Mouse (Mus musculus): ENCODE measurements around the gene Nlrp4b. TPM values are rescaled to one million over a fixed set of nuclear protein-coding genes. Genes with fewer than 3 reads are reported as not detected.
"Not testable (repeated sequence)": the region's sequence is repeated elsewhere in the genome, so short reads cannot be mapped to it uniquely, and the experiment has no call there.

Gene Nlrp4b
- not detected in 2 replicates for total RNA-seq (2015; ENCODE audit: low replicate concordance)
- not detected in 2 replicates for total RNA-seq (2017; ENCODE audit: low replicate concordance)

- ATAC-seq (replicated peaks; ENCODE audit: low FRiP score, poor library complexity, severe bottlenecking): no peak
These were observed at the start of gene Nlrp4b for GRCm38 (mm10) chr7:10687489-10687888. Gene Nlrp4b, plus strand, starts transcription at chr7:10687789.

GRCm38 (mm10) chr7:10754264-10754663 is 66.7 kb downstream of the Nlrp4b start, which contains the start of gene Vmn1r71:
Gene Vmn1r71, minus strand, starts transcription at chr7:10754364.
- no peak for ATAC-seq (replicated peaks; ENCODE audit: low FRiP score, poor library complexity, severe bottlenecking)

GRCm38 (mm10) chr7:10757551-10757950 is 70.0 kb downstream of the Nlrp4b start:
- not testable (repeated sequence) for ATAC-seq (replicated peaks; ENCODE audit: low FRiP score, poor library complexity, severe bottlenecking)

Other genes starting within 250 kb of the Nlrp4b start
- gene Vmn1r67, start 244.5 kb upstream of the Nlrp4b start, total RNA-seq (2015; ENCODE audit: low replicate concordance): not detected in 2 replicates
- not detected in 2 replicates for gene Vmn1r67, start 244.5 kb upstream of the Nlrp4b start, total RNA-seq (2017; ENCODE audit: low replicate concordance)
- 0.72 TPM in 1 of 2 replicates, not detected in the other for gene Zik1, start 192.4 kb upstream of the Nlrp4b start, total RNA-seq (2015; ENCODE audit: low replicate concordance)
- gene Zik1, start 192.4 kb upstream of the Nlrp4b start, total RNA-seq (2017; ENCODE audit: low replicate concordance): 0.39 and 1.3 TPM in 2 replicates
- not detected in 2 replicates for gene Vmn1r68, start 129.3 kb upstream of the Nlrp4b start, total RNA-seq (2015; ENCODE audit: low replicate concordance)
- gene Vmn1r68, start 129.3 kb upstream of the Nlrp4b start, total RNA-seq (2017; ENCODE audit: low replicate concordance): not detected in 2 replicates
- gene Vmn1r69, start 74.1 kb upstream of the Nlrp4b start, total RNA-seq (2015; ENCODE audit: low replicate concordance): not detected in 2 replicates
- gene Vmn1r69, start 74.1 kb upstream of the Nlrp4b start, total RNA-seq (2017; ENCODE audit: low replicate concordance): not detected in 2 replicates
- gene Vmn1r70, start 56.3 kb upstream of the Nlrp4b start, total RNA-seq (2015; ENCODE audit: low replicate concordance): not detected in 2 replicates
- not detected in 2 replicates for gene Vmn1r70, start 56.3 kb upstream of the Nlrp4b start, total RNA-seq (2017; ENCODE audit: low replicate concordance)
- gene Vmn1r71, start 66.6 kb downstream of the Nlrp4b start, total RNA-seq (2015; ENCODE audit: low replicate concordance): not detected in 2 replicates
- not detected in 2 replicates for gene Vmn1r71, start 66.6 kb downstream of the Nlrp4b start, total RNA-seq (2017; ENCODE audit: low replicate concordance)
- not detected in 2 replicates for gene Zscan4b, start 217.3 kb downstream of the Nlrp4b start, total RNA-seq (2015; ENCODE audit: low replicate concordance)
- gene Zscan4b, start 217.3 kb downstream of the Nlrp4b start, total RNA-seq (2017; ENCODE audit: low replicate concordance): not detected in 2 replicates

Data from erythroid progenitor cell, adult 5-6 weeks (primary cell).